In genomic region chr10:88459502-88459992, GRCm38 (mm10) we compare ENCODE assay signal across 12 mouse cellular contexts. TPM values are rescaled to one million over a fixed set of nuclear protein-coding genes. Genes with fewer than 3 reads are reported as not detected.
A peak's percentile ranks its signal among the peaks of the same experiment; 100 is the strongest.
DNase-seq lines count a peak whose midpoint lies in the region; ATAC-seq and TF ChIP-seq lines count a peak whose summit lies in the region.
"Had no signal": no experiment of that assay in that cellular context is flagged by ENCODE, and none has a peak within 500 bp of the region (broad histone marks: within the 10 kb centered on the region; RNA-seq: fewer than 3 reads in every experiment).

Sycp3 (plus strand) TSS chr10:88459569.

- H3K36me3 ChIP-seq in liver, embryonic 12.5 days: no peaks in the 10 kb centered on the region
- H3K36me3 ChIP-seq: midbrain, embryonic 12.5 days had no signal

- peak; percentile 30; the same call in 1 of the 2 replicates for ATAC-seq in liver, embryonic 12.5 days

- peaks cover 6% of the 10 kb centered on the region; the same call in 1 of the 2 replicates for H3K9me3 ChIP-seq in liver, embryonic 12.5 days (replicated peaks)
- H3K9me3 ChIP-seq: midbrain, embryonic 12.5 days had no signal

- H3K9ac ChIP-seq in liver, embryonic 12.5 days: no peak within 1 kb of the TSS
- H3K9ac ChIP-seq: midbrain, embryonic 12.5 days had no signal

- H3K4me1 ChIP-seq in liver, embryonic 12.5 days: no peaks in the 10 kb centered on the region
- H3K4me1 ChIP-seq: midbrain, embryonic 12.5 days had no signal

- peak; percentile 90 for DNase-seq in heart, adult 11 months
- no peak for DNase-seq in heart, postnatal 36 days
- no peak for DNase-seq in liver
- DNase-seq in R1 (ENCODE audit: low read depth, low spot score): peak; percentile 68
- peak; percentile 25 to 58 for DNase-seq in kidney, postnatal 36 days
- no peak for DNase-seq in right cerebral cortex, adult 18-20 months
- DNase-seq in layer of hippocampus, adult 2 months (ENCODE audit: low spot score in 2 of 2): no peak
- DNase-seq: retina, postnatal 1 day; thymus, adult 18-20 months had no signal

- 76% methylated on average over 33 of the region's 33 CpGs for WGBS in liver, embryonic 12.5 days (ENCODE audit: insufficient replicate concordance)

- H3K27ac ChIP-seq in liver, embryonic 12.5 days: no peak within 1 kb of the TSS
- no peak within 1 kb of the TSS for H3K27ac ChIP-seq in layer of hippocampus, adult 2 months
- H3K27ac ChIP-seq: midbrain, embryonic 12.5 days had no signal

- no peak within 1 kb of the TSS for H3K4me3 ChIP-seq in liver, embryonic 12.5 days
- H3K4me3 ChIP-seq in layer of hippocampus, adult 2 months: no peak within 1 kb of the TSS
- H3K4me3 ChIP-seq: midbrain, embryonic 12.5 days had no signal

- H3K4me2 ChIP-seq in liver, embryonic 12.5 days: no peak within 1 kb of the TSS
- H3K4me2 ChIP-seq: midbrain, embryonic 12.5 days had no signal

- intact Hi-C loops in heart, postnatal 36 days (cut with DNase I): no loop called here

- TF ChIP-seq CTCF in layer of hippocampus, adult 2 months (conservative IDR thresholded peaks at IDR 0.05): no peak

- H3K27me3 ChIP-seq in liver, embryonic 12.5 days (replicated peaks): no peaks in the 10 kb centered on the region
- H3K27me3 ChIP-seq: midbrain, embryonic 12.5 days had no signal

RNA-seq across cellular contexts. Expression of gene Sycp3, which starts in this region (rescaled TPM):
- total RNA-seq in heart, postnatal 36 days (2021): under 1 TPM in 1 of 2 experiments, not detected in 1; 0.25 TPM
- 0.16 TPM in 1 of 2 replicates, not detected in the other for polyA plus RNA-seq in liver, embryonic 12.5 days (2016; fragmentation: Nextera tagmentation; extraction: Ambion mirVana)
- 1 to 10 TPM in 1 of 2 experiments, under 1 TPM in 1; 0.44 to 1.4 TPM for total RNA-seq in layer of hippocampus, adult 2 months (2021)
- total RNA-seq: gastrocnemius, adult 8-10 months had no signal
- polyA plus RNA-seq: midbrain, embryonic 12.5 days had no signal

Comparison
In these comparisons a context has a peak if more than half of its experiments do, and no peak if none do; other contexts are left out.
1. DNase-seq: peak in heart, adult 11 months (single experiment), R1 (single experiment) and kidney, postnatal 36 days (2 of 2); none in heart, postnatal 36 days (0 of 2), liver (single experiment), right cerebral cortex, adult 18-20 months (single experiment) and layer of hippocampus, adult 2 months (0 of 2).
2. Peak in ATAC-seq in liver, embryonic 12.5 days; RNA of the gene not detected or under 1 TPM.